Mouse (Mus musculus) limb, embryonic 10.5 days (tissue): ENCODE measurements at regions not wholly inside any gene's neighbourhood (a gene's known extent, or its start where the extent isn't known, plus 50 kb on each side); places are given as distances from the start of the nearest gene placed in this dataset.

Experiments
- DNase-seq: peaks from one replicate; pipeline ENCODE4 v3.0.0-alpha.2; 2017; ENCODE audit warnings: low spot score
- H3K27ac ChIP-seq: fragments of 300-500 bp; sonication (generic); 2 replicates; pipeline ENCODE4 v1.5.1; 2016; ENCODE audit warnings: mild to moderate bottlenecking
- H3K27me3 ChIP-seq: fragments of 300-500 bp; sonication (generic); 2 replicates; pipeline ENCODE4 v1.6.1; 2016; ENCODE audit warnings: low read depth, mild to moderate bottlenecking; ENCODE audit not compliant: poor library complexity, severe bottlenecking
- H3K36me3 ChIP-seq: fragments of 300-500 bp; sonication (generic); 2 replicates; pipeline ENCODE4 v1.6.1; 2016; ENCODE audit warnings: mild to moderate bottlenecking, moderate library complexity
- H3K4me1 ChIP-seq: fragments of 300-500 bp; sonication (generic); 2 replicates; pipeline ENCODE4 v1.6.1; 2016
- H3K4me3 ChIP-seq: fragments of 300-500 bp; sonication (generic); 2 replicates; pipeline ENCODE4 v1.5.1; 2016; ENCODE audit warnings: mild to moderate bottlenecking, moderate library complexity
- H3K9me3 ChIP-seq: fragments of 300-500 bp; sonication (generic); replicated peaks from 2 replicates; pipeline ENCODE4 v1.6.1; 2016; ENCODE audit warnings: mild to moderate bottlenecking
- WGBS: fragments of 180-500 bp; shearing (Covaris S2); methylation state at CpG from one replicate; pipeline ENCODE4 v1.1.7; 2016; 5-methylcytosine and 5-hydroxymethylcytosine counted together

DNA sequence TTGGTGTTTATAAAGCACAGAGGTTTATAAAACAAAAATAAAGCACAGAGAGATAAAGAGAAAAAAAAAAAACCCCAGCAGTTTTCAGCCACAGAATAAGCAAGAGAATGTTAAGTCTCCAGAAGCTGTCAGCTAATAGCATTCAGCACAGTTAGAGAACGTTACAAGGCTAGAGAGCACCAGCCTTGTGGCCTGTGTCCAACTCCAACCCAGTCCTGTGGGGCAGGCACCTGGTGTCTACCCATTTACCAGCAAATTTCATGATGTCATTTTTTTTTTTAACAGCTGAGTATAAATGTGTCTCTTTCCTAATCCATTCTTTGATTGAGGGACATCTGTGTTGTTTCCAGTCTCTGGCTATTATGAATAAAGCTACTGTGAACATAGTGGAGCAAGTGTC lies 686.7 kb upstream of the 4930444P10Rik start:
- no peak overlapping the region for H3K27ac ChIP-seq
- no peak for DNase-seq
- WGBS: 79% methylated on average over 1 of the region's 1 CpGs

GRCm38 (mm10) chr1:16760951-16761350 lies 667.8 kb upstream of the 4930444P10Rik start:
- Histone ChIP-seq H3K36me3 (no peaks in the 10 kb centered on the region), H3K27ac (no peak overlapping the region), H3K4me3 (no peak overlapping the region), H3K9me3 (no peaks in the 10 kb centered on the region), H3K4me1 (no peaks in the 10 kb centered on the region), H3K27me3 (no peaks in the 10 kb centered on the region)
- DNase-seq: no peak
- WGBS: 97% methylated on average over 1 of the region's 1 CpGs

More for the DNA sequence above, 686.7 kb upstream of the 4930444P10Rik start:
- Histone ChIP-seq H3K4me3 (no peak overlapping the region), H3K36me3 (no peaks in the 10 kb centered on the region), H3K27me3 (no peaks in the 10 kb centered on the region), H3K4me1 (no peaks in the 10 kb centered on the region), H3K9me3 (no peaks in the 10 kb centered on the region)
